Mouse (Mus musculus): ENCODE data around the gene Nectin4. TPM values are rescaled to one million over a fixed set of nuclear protein-coding genes. Genes with fewer than 3 reads are reported as not detected.

Gene Nectin4
- total and polyA plus RNA-seq, 2 experiments, result 0.09 to 0.16 TPM

DNA sequence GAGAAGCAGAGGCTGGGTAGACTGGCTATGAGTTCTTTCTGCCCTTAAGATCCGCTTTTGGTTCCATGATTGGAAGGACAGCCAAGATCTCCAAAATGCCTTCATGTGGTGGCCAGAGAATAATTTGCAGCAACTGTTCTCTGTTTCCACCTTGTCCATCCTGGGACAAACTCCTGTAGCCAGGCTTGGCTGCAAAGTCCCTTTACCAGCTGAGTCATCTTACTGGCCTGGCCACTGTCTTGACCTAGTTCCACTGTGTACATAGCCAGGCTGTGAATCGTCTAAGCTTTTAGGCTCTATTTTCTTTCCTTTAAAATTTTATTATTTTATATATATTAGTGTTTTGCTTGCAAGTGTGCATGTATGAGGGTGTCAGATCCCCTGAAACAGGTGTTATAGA, 20.7 kb upstream of the Nectin4 start:
- Histone ChIP-seq H3K36me3 (ENCODE audit: control insufficient read depth, insufficient read depth, low read length) (no peaks in the 10 kb centered on the region; the same call in 1 of the 2 replicates), H3K4me1 (ENCODE audit: control insufficient read depth, insufficient read depth, low read length) (peaks cover 17% of the 10 kb centered on the region), H3K27me3 (ENCODE audit: control insufficient read depth, insufficient read depth, low read length) (no peaks in the 10 kb centered on the region), H3K9ac (ENCODE audit: low read depth, low read length) (no peak overlapping the region), H3K79me2 (ENCODE audit: control insufficient read depth, insufficient read depth, low read length) (peaks cover 40% of the 10 kb centered on the region; the same call in 1 of the 2 replicates), H3K27ac (replicated peaks; ENCODE audit: insufficient read depth, low read depth, low read length) (no peak overlapping the region), H3K4me3 (ENCODE audit: insufficient read depth, low read depth, low read length) (no peak overlapping the region)
- DNase-seq (ENCODE audit: extremely low read depth, low read depth, low spot score), result no peak
- WGBS, result 62% methylated on average over 2 of the region's 2 CpGs
- TF ChIP-seq POLR2A (IDR thresholded peaks at IDR 0.05; ENCODE audit: extremely low read depth, insufficient read depth, low read length), result no peak
- TF ChIP-seq CTCF (IDR thresholded peaks at IDR 0.05; ENCODE audit: low read depth, low read length), result no peak

DNA sequence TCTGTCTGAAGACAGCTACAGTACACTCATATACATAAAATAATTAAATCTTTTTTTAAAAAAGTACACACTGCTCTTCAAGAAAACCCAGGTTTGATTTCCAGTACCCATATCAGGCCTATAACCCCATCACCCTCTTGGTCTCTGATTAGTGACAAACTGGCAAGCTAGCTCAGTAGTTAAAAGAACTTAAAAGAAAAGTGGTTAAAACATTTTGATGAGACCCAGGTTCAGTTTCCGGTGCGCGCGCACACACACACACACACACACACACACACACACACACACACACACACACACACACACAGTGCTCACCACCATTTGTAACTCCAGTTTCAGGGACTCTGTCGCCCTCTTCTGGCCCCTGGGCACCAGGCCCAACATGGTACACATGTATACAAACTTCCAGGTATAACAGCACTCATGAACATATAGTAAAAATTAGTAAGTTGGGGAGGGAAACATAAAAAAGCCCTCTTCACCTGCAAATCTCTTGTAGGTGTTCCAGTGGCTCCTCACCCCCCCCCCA, 14.0 kb upstream of the Nectin4 start:
- Histone ChIP-seq H3K79me2 (ENCODE audit: control insufficient read depth, insufficient read depth, low read length) (peaks cover 11% of the 10 kb centered on the region; the same call in 1 of the 2 replicates), H3K27me3 (ENCODE audit: control insufficient read depth, insufficient read depth, low read length) (no peaks in the 10 kb centered on the region), H3K4me1 (ENCODE audit: control insufficient read depth, insufficient read depth, low read length) (peaks cover 4% of the 10 kb centered on the region; the same call in 1 of the 2 replicates), H3K4me3 (ENCODE audit: insufficient read depth, low read depth, low read length) (no peak overlapping the region), H3K9ac (ENCODE audit: low read depth, low read length) (no peak overlapping the region), H3K27ac (replicated peaks; ENCODE audit: insufficient read depth, low read depth, low read length) (no peak overlapping the region), H3K36me3 (ENCODE audit: control insufficient read depth, insufficient read depth, low read length) (peaks cover 17% of the 10 kb centered on the region; the same call in 1 of the 2 replicates)
- no peak for DNase-seq (ENCODE audit: extremely low read depth, low read depth, low spot score)
- TF ChIP-seq POLR2A (IDR thresholded peaks at IDR 0.05; ENCODE audit: extremely low read depth, insufficient read depth, low read length), result no peak
- TF ChIP-seq CTCF (IDR thresholded peaks at IDR 0.05; ENCODE audit: low read depth, low read length), result peak; percentile 76
- WGBS, result 81% methylated on average over 5 of the region's 5 CpGs

DNA sequence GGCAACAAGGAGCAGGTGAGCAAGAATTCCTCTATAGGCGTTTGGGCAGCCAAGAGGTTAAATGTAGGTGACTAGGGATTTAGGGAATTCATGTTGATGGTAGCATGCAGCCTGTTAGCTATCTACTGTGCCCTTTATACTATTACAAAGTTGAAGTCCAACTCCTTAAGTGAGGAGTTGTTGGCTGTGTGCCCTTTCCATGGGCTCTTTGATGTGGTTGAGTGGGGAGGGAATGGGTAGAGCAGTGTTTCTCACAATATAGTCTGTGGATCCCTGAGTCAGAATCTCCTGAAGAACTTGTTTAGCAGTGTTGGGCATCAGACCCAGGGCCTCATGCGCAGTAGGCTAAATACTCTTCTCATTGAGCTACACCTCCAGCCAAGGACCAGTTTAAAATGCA, 13.1 kb upstream of the Nectin4 start:
- peaks cover 8% of the 10 kb centered on the region; the same call in 1 of the 2 replicates for H3K79me2 ChIP-seq (ENCODE audit: control insufficient read depth, insufficient read depth, low read length)
- H3K27me3 ChIP-seq (ENCODE audit: control insufficient read depth, insufficient read depth, low read length), result no peaks in the 10 kb centered on the region
- H3K27ac ChIP-seq (replicated peaks; ENCODE audit: insufficient read depth, low read depth, low read length), result no peak overlapping the region
- H3K4me3 ChIP-seq (ENCODE audit: insufficient read depth, low read depth, low read length), result no peak overlapping the region
- H3K9ac ChIP-seq (ENCODE audit: low read depth, low read length), result no peak overlapping the region
- WGBS, result 98% methylated on average over 2 of the region's 2 CpGs
- peaks cover under 1% of the 10 kb centered on the region; the same call in 1 of the 2 replicates for H3K4me1 ChIP-seq (ENCODE audit: control insufficient read depth, insufficient read depth, low read length)
- TF ChIP-seq POLR2A (IDR thresholded peaks at IDR 0.05; ENCODE audit: extremely low read depth, insufficient read depth, low read length) (no peak), CTCF (IDR thresholded peaks at IDR 0.05; ENCODE audit: low read depth, low read length) (no peak)
- H3K36me3 ChIP-seq (ENCODE audit: control insufficient read depth, insufficient read depth, low read length), result peaks cover 17% of the 10 kb centered on the region; the same call in 1 of the 2 replicates
- no peak for DNase-seq (ENCODE audit: extremely low read depth, low read depth, low spot score)

DNA sequence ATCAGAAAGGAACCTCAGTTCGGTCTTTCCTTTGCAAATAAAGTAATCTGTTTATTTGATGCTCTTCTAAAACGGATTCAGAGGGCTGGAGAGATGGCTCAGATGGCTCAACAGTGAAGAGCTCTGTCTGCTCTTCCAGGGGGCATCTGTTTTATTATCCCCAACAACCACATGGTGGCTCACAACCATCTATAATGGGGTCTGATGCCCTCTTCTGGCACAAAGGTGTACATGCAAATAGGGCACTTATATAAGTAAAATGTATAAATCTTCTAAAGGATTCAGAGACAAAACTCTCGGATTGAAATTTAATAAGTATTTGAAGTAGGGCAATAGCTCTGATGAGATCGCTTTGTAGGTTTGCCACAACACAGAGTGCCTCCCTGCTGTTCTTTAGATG, 11.5 kb upstream of the Nectin4 start:
- 0 out of 2 replicates have a peak, but pooled peaks cover 2% of the 10 kb centered on the region for H3K79me2 ChIP-seq (ENCODE audit: control insufficient read depth, insufficient read depth, low read length)

DNA sequence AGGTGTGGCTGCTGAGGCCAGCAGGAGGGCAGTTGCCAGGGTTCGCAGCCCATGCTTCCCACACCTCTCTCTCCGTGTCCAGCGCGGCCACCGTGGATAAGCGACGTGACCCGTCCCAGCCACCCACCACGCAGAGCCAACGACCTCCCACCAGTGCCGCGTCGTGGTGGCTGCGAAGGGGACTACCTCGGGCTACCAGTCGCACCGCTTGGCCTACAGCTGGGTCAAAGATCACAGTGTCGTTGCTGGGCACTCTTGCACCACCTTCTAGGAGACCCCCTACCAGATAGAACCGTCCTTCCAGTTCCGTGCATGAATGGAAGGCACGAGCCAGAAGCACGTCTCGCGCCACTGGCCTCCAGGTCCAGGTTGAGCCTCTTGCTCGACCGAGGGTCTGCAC, 9.6 kb upstream of the Nectin4 start:
- H3K79me2 ChIP-seq (ENCODE audit: control insufficient read depth, insufficient read depth, low read length), result no peaks in the 10 kb centered on the region
- DNase-seq (ENCODE audit: extremely low read depth, low read depth, low spot score), result no peak
- H3K36me3 ChIP-seq (ENCODE audit: control insufficient read depth, insufficient read depth, low read length), result peaks cover 17% of the 10 kb centered on the region; the same call in 1 of the 2 replicates
- TF ChIP-seq POLR2A (IDR thresholded peaks at IDR 0.05; ENCODE audit: extremely low read depth, insufficient read depth, low read length), result no peak
- TF ChIP-seq CTCF (IDR thresholded peaks at IDR 0.05; ENCODE audit: low read depth, low read length), result no peak
- H3K27ac ChIP-seq (replicated peaks; ENCODE audit: insufficient read depth, low read depth, low read length), result no peak overlapping the region
- no peaks in the 10 kb centered on the region for H3K4me1 ChIP-seq (ENCODE audit: control insufficient read depth, insufficient read depth, low read length)
- peak overlapping the region; percentile 16; the same call in 1 of the 2 replicates for H3K4me3 ChIP-seq (ENCODE audit: insufficient read depth, low read depth, low read length)
- WGBS, result 63% methylated on average over 26 of the region's 26 CpGs
- H3K9ac ChIP-seq (ENCODE audit: low read depth, low read length), result no peak overlapping the region
- H3K27me3 ChIP-seq (ENCODE audit: control insufficient read depth, insufficient read depth, low read length), result no peaks in the 10 kb centered on the region

More for the DNA sequence above, 11.5 kb upstream of the Nectin4 start:
- Histone ChIP-seq H3K27ac (replicated peaks; ENCODE audit: insufficient read depth, low read depth, low read length) (no peak overlapping the region), H3K36me3 (ENCODE audit: control insufficient read depth, insufficient read depth, low read length) (peaks cover 17% of the 10 kb centered on the region; the same call in 1 of the 2 replicates), H3K27me3 (ENCODE audit: control insufficient read depth, insufficient read depth, low read length) (no peaks in the 10 kb centered on the region), H3K4me1 (ENCODE audit: control insufficient read depth, insufficient read depth, low read length) (no peaks in the 10 kb centered on the region), H3K9ac (ENCODE audit: low read depth, low read length) (no peak overlapping the region), H3K4me3 (ENCODE audit: insufficient read depth, low read depth, low read length) (no peak overlapping the region)
- 77% methylated on average over 4 of the region's 4 CpGs for WGBS
- no peak for DNase-seq (ENCODE audit: extremely low read depth, low read depth, low spot score)
- TF ChIP-seq POLR2A (IDR thresholded peaks at IDR 0.05; ENCODE audit: extremely low read depth, insufficient read depth, low read length) (no peak), CTCF (IDR thresholded peaks at IDR 0.05; ENCODE audit: low read depth, low read length) (no peak)

DNA sequence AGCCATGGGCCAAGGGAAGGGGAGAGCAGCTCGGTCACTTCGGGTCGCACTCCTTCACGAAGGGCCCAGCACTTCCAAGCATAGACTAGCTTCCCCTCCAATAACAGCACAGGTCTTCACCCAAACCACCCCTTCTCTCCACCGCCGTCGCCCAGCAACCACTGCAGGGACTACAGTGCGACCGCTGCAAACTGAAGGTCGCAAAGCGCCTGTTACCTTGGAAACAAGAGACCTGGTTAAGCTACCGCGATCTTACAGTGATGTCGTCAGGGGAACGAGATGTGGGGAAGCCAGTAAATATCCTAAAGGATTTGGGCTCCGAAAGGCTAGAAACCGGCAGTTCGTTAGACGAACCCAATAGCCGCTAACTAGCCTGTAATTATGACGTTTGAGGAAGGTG, 9.2 kb upstream of the Nectin4 start, which contains the start of gene Klhdc9:
Klhdc9 (minus strand) TSS at position 143 of the 400 bp plus-strand sequence.
- WGBS, result 41% methylated on average over 21 of the region's 21 CpGs
- Histone ChIP-seq H3K79me2 (ENCODE audit: control insufficient read depth, insufficient read depth, low read length) (no peaks in the 10 kb centered on the region), H3K4me1 (ENCODE audit: control insufficient read depth, insufficient read depth, low read length) (no peaks in the 10 kb centered on the region), H3K27ac (replicated peaks; ENCODE audit: insufficient read depth, low read depth, low read length) (no peak within 1 kb of the TSS), H3K4me3 (ENCODE audit: insufficient read depth, low read depth, low read length) (peak within 1 kb of the TSS; percentile 16; the same call in 1 of the 2 replicates), H3K9ac (ENCODE audit: low read depth, low read length) (no peak within 1 kb of the TSS), H3K27me3 (ENCODE audit: control insufficient read depth, insufficient read depth, low read length) (no peaks in the 10 kb centered on the region), H3K36me3 (ENCODE audit: control insufficient read depth, insufficient read depth, low read length) (peaks cover 17% of the 10 kb centered on the region; the same call in 1 of the 2 replicates)
- no peak for TF ChIP-seq POLR2A (IDR thresholded peaks at IDR 0.05; ENCODE audit: extremely low read depth, insufficient read depth, low read length)
- no peak for TF ChIP-seq CTCF (IDR thresholded peaks at IDR 0.05; ENCODE audit: low read depth, low read length)
- DNase-seq (ENCODE audit: extremely low read depth, low read depth, low spot score), result no peak
